Mouse (Mus musculus): ENCODE measurements around the gene Zfp598.

- TF ChIP-seq CTCF (IDR thresholded peaks at IDR 0.05; ENCODE audit: low read depth) (peak; percentile 48; the same call in 1 of the 2 replicates), EP300 (optimal IDR thresholded peaks at IDR 0.05) (no peak)
Observed at GRCm38 (mm10) chr17:24648731-24649377, 20.6 kb upstream of the Zfp598 start.
